Mouse (Mus musculus): ENCODE data around the gene Col11a2.
A peak's percentile ranks its signal among the peaks of the same experiment; 100 is the strongest.

DNA sequence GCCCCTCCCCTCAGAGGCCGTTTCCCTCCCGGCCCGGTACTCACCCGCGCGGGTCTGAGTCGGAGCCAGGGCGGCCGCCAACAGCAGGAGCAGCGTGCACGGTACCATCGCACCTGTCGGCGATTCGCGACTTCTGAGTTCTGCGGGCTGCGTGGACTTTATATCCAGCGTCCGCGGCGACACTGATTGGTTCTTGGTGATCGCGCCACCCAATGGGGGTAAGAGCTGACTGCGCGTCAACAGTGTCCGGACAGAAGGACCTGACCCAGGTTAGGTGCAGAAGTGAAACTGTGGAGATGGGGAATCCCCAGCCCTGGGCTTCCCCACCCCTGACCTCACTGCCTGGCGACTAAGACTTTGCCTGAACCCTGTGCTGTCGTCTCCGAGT is 39.1 kb upstream of the Col11a2 start, which contains the start of gene H2-K1:
- TF ChIP-seq CTCF (IDR thresholded peaks at IDR 0.05; ENCODE audit: borderline replicate concordance, insufficient read depth, low read depth, low read length) (no peak), POLR2A (IDR thresholded peaks at IDR 0.05; ENCODE audit: borderline replicate concordance, insufficient read depth, low read length) (peak; percentile 45; the same call in 1 of the 2 replicates)
